Mouse (Mus musculus): ENCODE measurements at regions not wholly inside any gene's neighbourhood (a gene's known extent, or its start where the extent isn't known, plus 50 kb on each side); places are given as distances from the start of the nearest gene placed in this dataset.

GRCm38 (mm10) chr3:52859266-52859825 is 157.7 kb downstream of the Cog6 start:
- H3K4me1 ChIP-seq (ENCODE audit: control insufficient read depth, insufficient read depth, low read length): no peaks in the 10 kb centered on the region
- H3K4me3 ChIP-seq (replicated peaks; ENCODE audit: insufficient read depth, low read depth, low read length): no peak overlapping the region
- no peak for TF ChIP-seq POLR2A (IDR thresholded peaks at IDR 0.05; ENCODE audit: borderline replicate concordance, insufficient read depth, low read length)
- no peak for TF ChIP-seq CTCF (IDR thresholded peaks at IDR 0.05; ENCODE audit: borderline replicate concordance, insufficient read depth, low read depth, low read length)
- no peaks in the 10 kb centered on the region for H3K27me3 ChIP-seq (ENCODE audit: control insufficient read depth, insufficient read depth, low read length)
- WGBS: 95% methylated on average over 8 of the region's 8 CpGs
- H3K27ac ChIP-seq (ENCODE audit: insufficient read depth, low read length): no peak overlapping the region
- DNase-seq: no peak

GRCm38 (mm10) chr3:52858259-52858658 is 158.8 kb downstream of the Cog6 start:
- Histone ChIP-seq H3K27ac (ENCODE audit: insufficient read depth, low read length) (no peak overlapping the region), H3K4me3 (replicated peaks; ENCODE audit: insufficient read depth, low read depth, low read length) (no peak overlapping the region), H3K27me3 (ENCODE audit: control insufficient read depth, insufficient read depth, low read length) (no peaks in the 10 kb centered on the region), H3K4me1 (ENCODE audit: control insufficient read depth, insufficient read depth, low read length) (no peaks in the 10 kb centered on the region)
- TF ChIP-seq POLR2A (IDR thresholded peaks at IDR 0.05; ENCODE audit: borderline replicate concordance, insufficient read depth, low read length) (no peak), CTCF (IDR thresholded peaks at IDR 0.05; ENCODE audit: borderline replicate concordance, insufficient read depth, low read depth, low read length) (no peak)
- DNase-seq: no peak
- 97% methylated on average over 9 of the region's 9 CpGs for WGBS

- TF ChIP-seq CTCF (IDR thresholded peaks at IDR 0.05; ENCODE audit: borderline replicate concordance, insufficient read depth, low read depth, low read length): no peak
- TF ChIP-seq POLR2A (IDR thresholded peaks at IDR 0.05; ENCODE audit: borderline replicate concordance, insufficient read depth, low read length): no peak
- Histone ChIP-seq H3K27me3 (ENCODE audit: control insufficient read depth, insufficient read depth, low read length) (no peaks in the 10 kb centered on the region), H3K27ac (ENCODE audit: insufficient read depth, low read length) (no peak overlapping the region), H3K4me1 (ENCODE audit: control insufficient read depth, insufficient read depth, low read length) (no peaks in the 10 kb centered on the region), H3K4me3 (replicated peaks; ENCODE audit: insufficient read depth, low read depth, low read length) (no peak overlapping the region)
- 50% methylated on average over 3 of the region's 3 CpGs for WGBS
- DNase-seq: no peak
Measured at GRCm38 (mm10) chr3:52857076-52857475, 160.0 kb downstream of the Cog6 start.

GRCm38 (mm10) chr3:52854560-52854959 is 162.5 kb downstream of the Cog6 start:
- TF ChIP-seq POLR2A (IDR thresholded peaks at IDR 0.05; ENCODE audit: borderline replicate concordance, insufficient read depth, low read length) (no peak), CTCF (IDR thresholded peaks at IDR 0.05; ENCODE audit: borderline replicate concordance, insufficient read depth, low read depth, low read length) (no peak)
- DNase-seq: no peak
- 95% methylated on average over 7 of the region's 7 CpGs for WGBS

GRCm38 (mm10) chr3:52853126-52853525 is 163.9 kb downstream of the Cog6 start:
- Histone ChIP-seq H3K4me3 (replicated peaks; ENCODE audit: insufficient read depth, low read depth, low read length) (no peak overlapping the region), H3K4me1 (ENCODE audit: control insufficient read depth, insufficient read depth, low read length) (no peaks in the 10 kb centered on the region), H3K27ac (ENCODE audit: insufficient read depth, low read length) (no peak overlapping the region), H3K27me3 (ENCODE audit: control insufficient read depth, insufficient read depth, low read length) (no peaks in the 10 kb centered on the region)
- WGBS: 74% methylated on average over 3 of the region's 3 CpGs
- DNase-seq: no peak
- TF ChIP-seq POLR2A (IDR thresholded peaks at IDR 0.05; ENCODE audit: borderline replicate concordance, insufficient read depth, low read length) (no peak), CTCF (IDR thresholded peaks at IDR 0.05; ENCODE audit: borderline replicate concordance, insufficient read depth, low read depth, low read length) (no peak)

More at GRCm38 (mm10) chr3:52854560-52854959, 162.5 kb downstream of the Cog6 start:
- Histone ChIP-seq H3K27ac (ENCODE audit: insufficient read depth, low read length) (no peak overlapping the region), H3K27me3 (ENCODE audit: control insufficient read depth, insufficient read depth, low read length) (no peaks in the 10 kb centered on the region), H3K4me1 (ENCODE audit: control insufficient read depth, insufficient read depth, low read length) (no peaks in the 10 kb centered on the region), H3K4me3 (replicated peaks; ENCODE audit: insufficient read depth, low read depth, low read length) (no peak overlapping the region)

- Histone ChIP-seq H3K4me1 (ENCODE audit: control insufficient read depth, insufficient read depth, low read length) (no peaks in the 10 kb centered on the region), H3K4me3 (replicated peaks; ENCODE audit: insufficient read depth, low read depth, low read length) (no peak overlapping the region), H3K27me3 (ENCODE audit: control insufficient read depth, insufficient read depth, low read length) (no peaks in the 10 kb centered on the region), H3K27ac (ENCODE audit: insufficient read depth, low read length) (no peak overlapping the region)
- DNase-seq: no peak
- TF ChIP-seq POLR2A (IDR thresholded peaks at IDR 0.05; ENCODE audit: borderline replicate concordance, insufficient read depth, low read length): no peak
- TF ChIP-seq CTCF (IDR thresholded peaks at IDR 0.05; ENCODE audit: borderline replicate concordance, insufficient read depth, low read depth, low read length): no peak
Measured at GRCm38 (mm10) chr3:52845166-52845565, 171.9 kb downstream of the Cog6 start.

- DNase-seq: peak; percentile 61 to 73
- 17% methylated on average over 7 of the region's 7 CpGs for WGBS
- TF ChIP-seq CTCF (IDR thresholded peaks at IDR 0.05; ENCODE audit: borderline replicate concordance, insufficient read depth, low read depth, low read length) (peak; percentile 87), POLR2A (IDR thresholded peaks at IDR 0.05; ENCODE audit: borderline replicate concordance, insufficient read depth, low read length) (no peak)
Measured at GRCm38 (mm10) chr3:52843998-52844397, 173.0 kb downstream of the Cog6 start.

GRCm38 (mm10) chr3:52842866-52843425 is 174.1 kb downstream of the Cog6 start:
- no peaks in the 10 kb centered on the region for H3K4me1 ChIP-seq (ENCODE audit: control insufficient read depth, insufficient read depth, low read length)
- TF ChIP-seq POLR2A (IDR thresholded peaks at IDR 0.05; ENCODE audit: borderline replicate concordance, insufficient read depth, low read length) (no peak), CTCF (IDR thresholded peaks at IDR 0.05; ENCODE audit: borderline replicate concordance, insufficient read depth, low read depth, low read length) (no peak)
- no peaks in the 10 kb centered on the region for H3K27me3 ChIP-seq (ENCODE audit: control insufficient read depth, insufficient read depth, low read length)

More at GRCm38 (mm10) chr3:52843998-52844397, 173.0 kb downstream of the Cog6 start:
- no peak overlapping the region for H3K4me3 ChIP-seq (replicated peaks; ENCODE audit: insufficient read depth, low read depth, low read length)
- H3K27me3 ChIP-seq (ENCODE audit: control insufficient read depth, insufficient read depth, low read length): no peaks in the 10 kb centered on the region
- no peaks in the 10 kb centered on the region for H3K4me1 ChIP-seq (ENCODE audit: control insufficient read depth, insufficient read depth, low read length)
- H3K27ac ChIP-seq (ENCODE audit: insufficient read depth, low read length): no peak overlapping the region

More at GRCm38 (mm10) chr3:52842866-52843425, 174.1 kb downstream of the Cog6 start:
- no peak overlapping the region for H3K27ac ChIP-seq (ENCODE audit: insufficient read depth, low read length)
- no peak overlapping the region for H3K4me3 ChIP-seq (replicated peaks; ENCODE audit: insufficient read depth, low read depth, low read length)
- DNase-seq: no peak
- 82% methylated on average over 10 of the region's 10 CpGs for WGBS

Measured in cerebellum, adult 2 months (tissue).